Mouse (Mus musculus) lung, postnatal 0 days (tissue): ENCODE data around the gene Elp5. TPM values are rescaled to one million over a fixed set of nuclear protein-coding genes. Genes with fewer than 3 reads are reported as not detected.
A peak's percentile ranks its signal among the peaks of the same experiment; 100 is the strongest.

Source experiments
- ATAC-seq: fragments of 200-750 bp; cut with Nextera tagmentation; 2 replicates; pipeline ENCODE4 v1.8.0; 2017; ENCODE audit warnings: moderate library complexity
- DNase-seq: peaks from one replicate; pipeline ENCODE4 v3.0.0-alpha.2; 2016; ENCODE audit warnings: low spot score
- H3K27ac ChIP-seq: fragments of 300-500 bp; sonication (generic); 2 replicates; pipeline ENCODE4 v1.5.1; 2014; ENCODE audit warnings: antibody characterized with exemption, mild to moderate bottlenecking, low read length, mixed read lengths
- H3K27me3 ChIP-seq: fragments of 300-500 bp; sonication (generic); replicated peaks from 2 replicates; pipeline ENCODE4 v1.6.1; 2014; ENCODE audit warnings: low read length, mixed read lengths; ENCODE audit not compliant: insufficient read depth
- H3K36me3 ChIP-seq: fragments of 300-500 bp; sonication (generic); 2 replicates; pipeline ENCODE4 v1.6.1; 2014; ENCODE audit warnings: low read length, mixed read lengths; ENCODE audit not compliant: insufficient read depth
- H3K4me1 ChIP-seq: fragments of 300-500 bp; sonication (generic); 2 replicates; pipeline ENCODE4 v1.6.1; 2014; ENCODE audit warnings: antibody characterized with exemption, low read depth, low read length, mixed read lengths; ENCODE audit not compliant: insufficient read depth
- H3K4me2 ChIP-seq: fragments of 300-500 bp; sonication (generic); replicated peaks from 2 replicates; pipeline ENCODE4 v1.6.1; 2014; ENCODE audit warnings: low read depth, mild to moderate bottlenecking, low read length, moderate library complexity, mixed read lengths
- H3K4me3 ChIP-seq: fragments of 300-500 bp; sonication (generic); 2 replicates; pipeline ENCODE4 v1.5.1; 2014; ENCODE audit warnings: low read depth, low read length
- H3K9ac ChIP-seq: fragments of 300-500 bp; sonication (generic); replicated peaks from 2 replicates; pipeline ENCODE4 v1.6.1; 2014; ENCODE audit warnings: low read depth, mild to moderate bottlenecking
- H3K9me3 ChIP-seq: fragments of 300-500 bp; sonication (generic); 2 replicates; pipeline ENCODE4 v1.6.1; 2016; ENCODE audit warnings: low read length, mixed read lengths
- CTCF ChIP-seq: IDR thresholded peaks from 2 replicates; pipeline ENCODE4 v1.5.1; 2016; ENCODE audit warnings: antibody characterized with exemption, mild to moderate bottlenecking
- EP300 ChIP-seq: IDR thresholded peaks from 2 replicates; pipeline ENCODE4 v1.6.1; 2016; ENCODE audit warnings: antibody characterized with exemption, mild to moderate bottlenecking, control low read depth
- WGBS: fragments of 180-500 bp; shearing (Covaris S2); extraction: QIAGEN DNeasy Blood & Tissue Kit; methylation state at CpG from one replicate; pipeline ENCODE4 v1.1.7; 2014; 5-methylcytosine and 5-hydroxymethylcytosine counted together
- polyA plus RNA-seq: library from polyadenylated mRNA; unstranded; fragments of >200 nt; fragmentation: Nextera tagmentation; extraction: Ambion mirVana; gene quantifications from 2 replicates; pipeline ENCODE4 v1.2.1, GENCODE M21; 2015

Elp5 gene
- polyA plus RNA-seq, 1 experiment from 2014 or later = 72.1 TPM

DNA sequence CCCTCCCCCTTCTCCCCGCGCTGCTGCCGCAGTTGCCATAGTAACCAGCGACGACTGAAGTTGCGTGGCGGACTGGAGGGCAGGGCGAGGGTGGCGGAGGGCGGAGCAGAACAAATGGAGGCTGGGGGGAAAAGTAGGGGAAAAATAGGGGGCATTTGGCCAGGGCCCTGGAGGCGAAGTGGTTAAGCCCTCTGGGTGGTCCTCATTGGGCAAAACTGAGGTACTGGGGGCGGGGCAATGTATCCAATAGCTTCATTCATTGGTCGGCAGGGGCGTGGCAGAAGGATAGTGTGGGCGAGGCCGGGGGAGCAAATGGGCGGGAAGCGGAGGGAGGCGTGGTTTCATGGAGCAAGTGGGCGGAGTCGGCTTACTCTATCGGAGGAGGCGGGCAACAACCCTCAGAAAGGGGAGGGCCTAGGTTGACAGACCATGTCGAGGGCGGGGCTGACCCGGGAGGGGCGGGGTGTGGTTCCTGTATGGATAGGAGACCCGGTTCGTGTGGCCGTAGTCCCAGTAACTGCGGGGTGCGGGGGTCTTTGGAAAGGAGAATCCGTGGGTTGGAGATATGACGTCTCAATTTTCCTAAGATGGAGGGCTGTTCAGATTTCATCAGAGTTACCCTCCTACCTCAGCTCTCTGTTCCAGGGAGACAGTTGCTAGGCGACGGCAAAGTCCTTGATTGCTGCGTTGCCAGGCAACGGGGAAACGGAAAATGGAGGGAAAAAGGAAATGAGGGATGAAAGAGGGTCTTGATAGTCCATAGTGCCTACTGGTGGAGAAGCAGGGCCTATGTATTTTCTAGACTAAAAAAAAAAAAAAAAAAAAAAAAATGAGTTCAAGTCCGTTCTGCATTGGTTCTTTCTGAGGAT lies 39.2 kb upstream of the Elp5 start:
- Histone ChIP-seq H3K27ac (peak overlapping the region; percentile 2; the same call in 1 of the 2 replicates), H3K36me3 (no peaks in the 10 kb centered on the region), H3K4me2 (peak overlapping the region; percentile 73), H3K27me3 (no peaks in the 10 kb centered on the region), H3K9me3 (no peaks in the 10 kb centered on the region), H3K9ac (no peak overlapping the region), H3K4me3 (peak overlapping the region; percentile 41), H3K4me1 (peaks cover 6% of the 10 kb centered on the region; the same call in 1 of the 2 replicates)
- TF ChIP-seq CTCF (peak; percentile 23; the same call in 1 of the 2 replicates), EP300 (no peak)
- DNase-seq = peak; percentile 99
- peak; percentile 84 for ATAC-seq
- WGBS = 1% methylated on average over 39 of the region's 40 CpGs

DNA sequence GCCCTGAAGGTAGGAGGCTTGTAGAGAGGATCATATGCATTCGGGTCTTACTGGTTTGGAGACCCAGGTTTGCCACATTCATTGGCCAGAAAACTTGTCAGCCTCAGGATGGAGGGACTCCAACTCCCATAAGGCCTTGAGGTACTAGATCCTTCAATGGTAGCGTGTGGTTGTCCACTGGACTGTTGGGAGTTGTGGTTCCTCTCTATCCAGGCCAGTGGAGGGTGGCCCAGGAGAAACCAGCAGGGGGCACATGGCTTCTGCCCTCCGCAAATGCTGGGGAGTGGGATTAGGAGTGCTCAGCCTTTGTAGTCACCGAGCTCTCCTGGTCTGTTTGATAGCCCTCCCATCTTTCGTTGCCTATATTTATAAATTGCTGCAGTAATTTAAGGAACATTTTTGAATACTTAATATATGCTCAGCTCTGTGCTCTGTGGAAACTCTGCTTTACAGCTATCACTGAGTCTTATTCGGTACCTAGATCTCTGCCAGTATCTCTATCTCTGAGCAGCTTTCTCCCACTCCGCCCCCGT lies 38.5 kb upstream of the Elp5 start:
- Histone ChIP-seq H3K36me3 (no peaks in the 10 kb centered on the region), H3K4me3 (peak overlapping the region; percentile 41), H3K9ac (no peak overlapping the region), H3K27me3 (no peaks in the 10 kb centered on the region), H3K4me1 (peaks cover 6% of the 10 kb centered on the region; the same call in 1 of the 2 replicates), H3K4me2 (peak overlapping the region; percentile 73), H3K9me3 (no peaks in the 10 kb centered on the region), H3K27ac (peak overlapping the region; percentile 2; the same call in 1 of the 2 replicates)
- 3% methylated on average over 8 of the region's 8 CpGs for WGBS
- DNase-seq = peak; percentile 93
- ATAC-seq = peak; percentile 90
- TF ChIP-seq CTCF (peak; percentile 72), EP300 (no peak)

DNA sequence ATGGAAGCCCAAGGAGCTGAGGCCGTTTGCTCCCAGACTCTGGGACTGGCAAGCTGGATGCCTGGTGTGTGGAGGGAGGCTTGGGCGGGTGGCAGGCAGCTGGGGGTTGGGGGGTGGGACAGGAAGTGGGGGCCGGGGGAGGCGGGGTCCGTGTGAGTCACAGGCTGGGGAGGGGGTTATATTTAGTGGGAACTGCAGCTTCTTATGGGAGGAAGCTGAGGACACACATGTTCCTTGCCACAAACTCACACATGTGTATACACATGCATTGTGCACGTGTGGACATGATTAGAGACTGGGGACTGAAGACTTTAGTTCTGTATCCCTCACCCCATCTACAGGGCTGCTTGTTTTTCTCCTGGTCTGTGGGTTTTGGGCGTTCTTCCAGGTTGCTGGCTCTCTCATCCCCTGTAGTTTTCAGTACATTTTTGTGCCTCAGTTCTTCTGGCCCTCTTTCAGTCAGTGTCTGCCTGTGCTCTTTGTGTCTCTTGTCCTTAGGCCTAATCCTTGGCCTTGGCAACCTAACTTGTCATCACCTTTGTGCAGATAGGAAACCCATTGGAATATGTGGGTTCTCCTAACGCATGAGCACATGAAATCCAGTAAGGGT lies 37.8 kb upstream of the Elp5 start:
- Histone ChIP-seq H3K4me3 (no peak overlapping the region), H3K27ac (no peak overlapping the region), H3K9ac (no peak overlapping the region), H3K4me1 (peaks cover 6% of the 10 kb centered on the region; the same call in 1 of the 2 replicates), H3K4me2 (no peak overlapping the region), H3K9me3 (no peaks in the 10 kb centered on the region), H3K27me3 (no peaks in the 10 kb centered on the region), H3K36me3 (no peaks in the 10 kb centered on the region)
- DNase-seq (peak; percentile 8), ATAC-seq (no peak)
- TF ChIP-seq CTCF (no peak), EP300 (no peak)
- WGBS = 16% methylated on average over 7 of the region's 8 CpGs

DNA sequence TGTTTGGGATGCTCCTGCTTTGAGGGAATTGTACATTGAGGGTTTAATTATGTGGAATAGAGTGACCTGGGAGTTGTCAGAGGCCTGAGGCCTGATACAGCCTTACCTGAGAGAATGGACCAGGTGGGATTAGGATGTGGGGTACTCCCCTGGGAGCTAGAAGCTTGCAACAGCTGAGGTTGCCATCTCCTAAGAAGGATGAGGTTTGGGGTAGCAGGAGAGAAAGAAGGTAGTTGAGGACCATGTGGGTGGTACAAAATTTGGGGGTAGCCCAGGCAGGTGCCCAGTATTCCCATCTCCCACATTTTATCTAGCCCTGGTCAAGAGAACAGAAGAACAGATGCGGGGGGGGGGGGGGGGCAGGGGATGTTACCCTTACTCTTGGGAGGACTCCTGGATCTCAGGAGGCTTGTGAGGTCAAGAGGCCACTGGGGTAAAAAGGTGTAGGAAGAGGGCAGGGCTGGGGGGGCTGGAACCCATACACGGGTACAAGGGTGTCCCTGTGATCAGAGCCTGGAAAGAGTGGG lies 37.2 kb upstream of the Elp5 start:
- Histone ChIP-seq H3K4me1 (peaks cover 10% of the 10 kb centered on the region), H3K27me3 (no peaks in the 10 kb centered on the region), H3K36me3 (no peaks in the 10 kb centered on the region), H3K9me3 (no peaks in the 10 kb centered on the region), H3K27ac (no peak overlapping the region), H3K4me2 (peak overlapping the region; percentile 70; the same call in 1 of the 2 replicates), H3K9ac (no peak overlapping the region), H3K4me3 (no peak overlapping the region)
- 17% methylated on average over 2 of the region's 2 CpGs for whole genome bisulfite sequencing
- DNase-seq (no peak), ATAC-seq (no peak)
- TF ChIP-seq CTCF = no peak
- no peak for TF ChIP-seq EP300

DNA sequence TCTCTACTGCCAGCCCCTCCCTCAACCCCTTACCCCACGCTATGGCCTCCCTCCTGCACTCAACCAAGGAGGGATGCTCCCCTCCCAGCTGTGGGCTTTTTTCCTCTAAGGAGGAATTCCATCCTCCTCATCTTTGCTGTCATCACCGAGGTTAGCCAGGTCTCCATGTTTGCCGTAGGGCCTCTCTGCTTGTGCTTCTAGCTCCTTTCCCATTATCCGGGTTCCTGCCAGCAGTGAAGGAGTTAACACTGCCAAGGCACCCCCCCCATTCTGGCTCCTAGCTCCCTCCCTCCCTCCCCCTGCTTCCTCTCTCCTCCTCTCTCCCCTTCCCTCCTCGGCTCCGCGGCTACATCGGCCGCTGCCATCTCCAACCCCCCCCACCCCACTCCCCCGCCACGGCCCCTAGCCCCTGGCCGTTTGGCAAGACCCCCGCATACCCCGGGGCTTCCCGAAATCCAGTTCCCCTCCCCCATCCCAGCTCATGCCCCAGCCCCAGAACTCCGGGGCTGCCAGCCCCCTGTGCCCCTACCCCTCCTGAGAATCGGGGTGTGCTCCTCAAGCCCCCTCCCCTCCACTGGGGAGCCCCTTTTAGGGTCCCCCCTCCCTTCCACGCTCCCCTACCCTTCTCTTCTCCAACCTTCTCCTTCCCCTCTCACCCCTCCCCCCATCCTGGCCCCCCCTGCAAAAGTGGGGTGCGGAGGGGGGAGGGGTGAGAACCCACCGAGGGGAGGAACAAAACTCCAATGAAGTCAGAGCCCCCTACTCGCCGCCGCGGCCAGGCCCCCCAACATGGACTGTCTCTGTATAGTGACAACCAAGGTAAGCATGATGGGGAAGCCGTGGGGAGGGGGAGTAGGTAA lies 36.0 kb upstream of the Elp5 start:
- WGBS = 5% methylated on average over 20 of the region's 25 CpGs
- Histone ChIP-seq H3K36me3 (no peaks in the 10 kb centered on the region), H3K9me3 (no peaks in the 10 kb centered on the region), H3K27ac (peak overlapping the region; percentile 57), H3K9ac (peak overlapping the region; percentile 54; the same call in 1 of the 2 replicates), H3K27me3 (no peaks in the 10 kb centered on the region), H3K4me2 (peak overlapping the region; percentile 70), H3K4me3 (peak overlapping the region; percentile 44), H3K4me1 (peaks cover 13% of the 10 kb centered on the region)
- TF ChIP-seq CTCF (no peak), EP300 (no peak)
- peak; percentile 76 for DNase-seq
- no peak for ATAC-seq
